Mouse (Mus musculus): ENCODE measurements around the gene Papolb. TPM values are rescaled to one million over a fixed set of nuclear protein-coding genes. Genes with fewer than 3 reads are reported as not detected.

Papolb gene
- polyA plus RNA-seq, 1 experiment from 2014 or later, result not detected

GRCm38 (mm10) chr5:142549441-142549840 is 19.6 kb upstream of the Papolb start:
- WGBS (ENCODE audit: insufficient replicate concordance), result 66% methylated on average over 9 of the region's 9 CpGs
- TF ChIP-seq EP300 (IDR thresholded peaks at IDR 0.05; ENCODE audit: low read depth) (no peak), CTCF (IDR thresholded peaks at IDR 0.05; ENCODE audit: low read depth) (no peak)
- ATAC-seq (no peak), DNase-seq (no peak)
- H3K4me1 ChIP-seq (ENCODE audit: insufficient read depth), result peaks cover 9% of the 10 kb centered on the region
- peaks cover 18% of the 10 kb centered on the region for H3K27me3 ChIP-seq (ENCODE audit: insufficient read depth, low read length)
- no peak overlapping the region for H3K4me2 ChIP-seq (ENCODE audit: low read depth, low read length)
- no peak overlapping the region for H3K9ac ChIP-seq (replicated peaks)
- H3K36me3 ChIP-seq (replicated peaks; ENCODE audit: insufficient read depth, low read length), result no peaks in the 10 kb centered on the region
- no peak overlapping the region for H3K27ac ChIP-seq (ENCODE audit: low read depth)
- no peak overlapping the region for H3K4me3 ChIP-seq (ENCODE audit: low read depth, low read length)
- no peaks in the 10 kb centered on the region for H3K9me3 ChIP-seq (ENCODE audit: low read length)

- Histone ChIP-seq H3K27ac (ENCODE audit: low read depth) (no peak overlapping the region), H3K9me3 (ENCODE audit: low read length) (no peaks in the 10 kb centered on the region), H3K9ac (replicated peaks) (no peak overlapping the region), H3K4me3 (ENCODE audit: low read depth, low read length) (no peak overlapping the region), H3K36me3 (replicated peaks; ENCODE audit: insufficient read depth, low read length) (no peaks in the 10 kb centered on the region), H3K4me1 (ENCODE audit: insufficient read depth) (peaks cover 9% of the 10 kb centered on the region), H3K27me3 (ENCODE audit: insufficient read depth, low read length) (peaks cover 18% of the 10 kb centered on the region), H3K4me2 (ENCODE audit: low read depth, low read length) (no peak overlapping the region)
- ATAC-seq, result no peak
- no peak for TF ChIP-seq CTCF (IDR thresholded peaks at IDR 0.05; ENCODE audit: low read depth)
- no peak for DNase-seq
- 70% methylated on average over 3 of the region's 3 CpGs for WGBS (ENCODE audit: insufficient replicate concordance)
Measured at GRCm38 (mm10) chr5:142547066-142547465, 17.2 kb upstream of the Papolb start.

- WGBS (ENCODE audit: insufficient replicate concordance), result 37% methylated on average over 5 of the region's 5 CpGs
- Histone ChIP-seq H3K9me3 (ENCODE audit: low read length) (no peaks in the 10 kb centered on the region), H3K4me3 (ENCODE audit: low read depth, low read length) (no peak overlapping the region), H3K27me3 (ENCODE audit: insufficient read depth, low read length) (peaks cover 18% of the 10 kb centered on the region), H3K4me1 (ENCODE audit: insufficient read depth) (peaks cover 9% of the 10 kb centered on the region), H3K27ac (ENCODE audit: low read depth) (no peak overlapping the region), H3K36me3 (replicated peaks; ENCODE audit: insufficient read depth, low read length) (no peaks in the 10 kb centered on the region), H3K9ac (replicated peaks) (no peak overlapping the region), H3K4me2 (ENCODE audit: low read depth, low read length) (no peak overlapping the region)
- no peak for TF ChIP-seq CTCF (IDR thresholded peaks at IDR 0.05; ENCODE audit: low read depth)
- no peak for TF ChIP-seq EP300 (IDR thresholded peaks at IDR 0.05; ENCODE audit: low read depth)
- DNase-seq (no peak), ATAC-seq (no peak)
Measured at GRCm38 (mm10) chr5:142546344-142546743, 16.5 kb upstream of the Papolb start.

- Histone ChIP-seq H3K36me3 (replicated peaks; ENCODE audit: insufficient read depth, low read length) (no peaks in the 10 kb centered on the region), H3K4me2 (ENCODE audit: low read depth, low read length) (no peak overlapping the region), H3K4me3 (ENCODE audit: low read depth, low read length) (no peak overlapping the region), H3K27me3 (ENCODE audit: insufficient read depth, low read length) (peaks cover 11% of the 10 kb centered on the region), H3K27ac (ENCODE audit: low read depth) (no peak overlapping the region), H3K9ac (replicated peaks) (no peak overlapping the region), H3K9me3 (ENCODE audit: low read length) (no peaks in the 10 kb centered on the region), H3K4me1 (ENCODE audit: insufficient read depth) (0 out of 2 replicates have a peak, but pooled peaks cover under 1% of the 10 kb centered on the region)
- 52% methylated on average over 5 of the region's 5 CpGs for WGBS (ENCODE audit: insufficient replicate concordance)
- DNase-seq (no peak), ATAC-seq (no peak)
- TF ChIP-seq EP300 (IDR thresholded peaks at IDR 0.05; ENCODE audit: low read depth) (no peak), CTCF (IDR thresholded peaks at IDR 0.05; ENCODE audit: low read depth) (no peak)
Measured at GRCm38 (mm10) chr5:142545014-142545795, 15.3 kb upstream of the Papolb start.

- Histone ChIP-seq H3K4me2 (ENCODE audit: low read depth, low read length) (no peak overlapping the region), H3K27ac (ENCODE audit: low read depth) (no peak overlapping the region), H3K9me3 (ENCODE audit: low read length) (no peaks in the 10 kb centered on the region), H3K27me3 (ENCODE audit: insufficient read depth, low read length) (no peaks in the 10 kb centered on the region), H3K4me3 (ENCODE audit: low read depth, low read length) (no peak overlapping the region), H3K4me1 (ENCODE audit: insufficient read depth) (no peaks in the 10 kb centered on the region), H3K36me3 (replicated peaks; ENCODE audit: insufficient read depth, low read length) (no peaks in the 10 kb centered on the region), H3K9ac (replicated peaks) (no peak overlapping the region)
- ATAC-seq (no peak), DNase-seq (no peak)
- TF ChIP-seq CTCF (IDR thresholded peaks at IDR 0.05; ENCODE audit: low read depth) (no peak), EP300 (IDR thresholded peaks at IDR 0.05; ENCODE audit: low read depth) (no peak)
- 73% methylated on average over 3 of the region's 3 CpGs for WGBS (ENCODE audit: insufficient replicate concordance)
Measured at GRCm38 (mm10) chr5:142537286-142537685, 7.4 kb upstream of the Papolb start.

- H3K4me3 ChIP-seq (ENCODE audit: low read depth, low read length), result no peak overlapping the region
- no peak overlapping the region for H3K9ac ChIP-seq (replicated peaks)
- no peak overlapping the region for H3K27ac ChIP-seq (ENCODE audit: low read depth)
- no peaks in the 10 kb centered on the region for H3K9me3 ChIP-seq (ENCODE audit: low read length)
- H3K27me3 ChIP-seq (ENCODE audit: insufficient read depth, low read length), result no peaks in the 10 kb centered on the region
- TF ChIP-seq EP300 (IDR thresholded peaks at IDR 0.05; ENCODE audit: low read depth) (no peak), CTCF (IDR thresholded peaks at IDR 0.05; ENCODE audit: low read depth) (no peak)
- no peaks in the 10 kb centered on the region for H3K4me1 ChIP-seq (ENCODE audit: insufficient read depth)
- no peaks in the 10 kb centered on the region for H3K36me3 ChIP-seq (replicated peaks; ENCODE audit: insufficient read depth, low read length)
- 70% methylated on average over 4 of the region's 4 CpGs for WGBS (ENCODE audit: insufficient replicate concordance)
- ATAC-seq (no peak), DNase-seq (no peak)
- no peak overlapping the region for H3K4me2 ChIP-seq (ENCODE audit: low read depth, low read length)
Measured at GRCm38 (mm10) chr5:142535388-142535787, 5.5 kb upstream of the Papolb start.
